Mouse (Mus musculus) adrenal gland, postnatal 0 days (tissue): ENCODE results near the gene Nrbp1. TPM values are rescaled to one million over a fixed set of nuclear protein-coding genes. Genes with fewer than 3 reads are reported as not detected.

Source experiments
- polyA plus RNA-seq: library from polyadenylated mRNA; unstranded; fragments of >200 nt; fragmentation: Nextera tagmentation; extraction: Ambion mirVana; gene quantifications from 2 replicates; pipeline ENCODE4 v1.2.1, GENCODE M21; 2015

The Nrbp1 gene
- 108 and 122 TPM in 2 replicates for polyA plus RNA-seq

GRCm38 (mm10) chr5:31240637-31241521 lies at the start of gene Nrbp1, which contains the start of gene Gm9970:
TSS of gene Nrbp1 (plus strand) at chr5:31240864.
TSS of gene Gm9970 (minus strand) at chr5:31241232.

GRCm38 (mm10) chr5:31192939-31193630 lies 47.6 kb upstream of the Nrbp1 start, which contains the start of the genes Snx17 and Eif2b4:
TSS of gene Snx17 (plus strand) at chr5:31193227.
TSS of gene Eif2b4 (minus strand) at chr5:31193430.

GRCm38 (mm10) chr5:31201742-31202590 lies 38.7 kb upstream of the Nrbp1 start, which contains the start of gene Zfp513:
TSS of gene Zfp513 (minus strand) at chr5:31202303.

GRCm38 (mm10) chr5:31220448-31221303 lies 20.0 kb upstream of the Nrbp1 start, which contains the start of gene Ppm1g:
TSS of gene Ppm1g (minus strand) at chr5:31220687.

GRCm38 (mm10) chr5:31251541-31252101 lies 11.0 kb downstream of the Nrbp1 start, which contains the start of gene Krtcap3:
TSS of gene Krtcap3 (plus strand) at chr5:31251691.

GRCm38 (mm10) chr5:31290521-31291360 lies 50.1 kb downstream of the Nrbp1 start, which contains the start of gene Ift172:
TSS of gene Ift172 (minus strand) at chr5:31291116.

GRCm38 (mm10) chr5:31295606-31296141 lies 55.0 kb downstream of the Nrbp1 start, which contains the start of gene Fndc4:
TSS of gene Fndc4 (minus strand) at chr5:31296080.

GRCm38 (mm10) chr5:31297047-31297757 lies 56.5 kb downstream of the Nrbp1 start, which contains the start of gene Gckr:
TSS of gene Gckr (plus strand) at chr5:31297443.

Other genes starting within 250 kb of the Nrbp1 start
- 349 and 399 TPM in 2 replicates for gene Atraid, start 192.6 kb upstream of the Nrbp1 start, polyA plus RNA-seq
- 5.9 and 7.6 TPM in 2 replicates for gene Slc5a6, start 191.9 kb upstream of the Nrbp1 start, polyA plus RNA-seq
- 3.8 and 4.5 TPM in 2 replicates for gene Cad, start 186.1 kb upstream of the Nrbp1 start, polyA plus RNA-seq
- not detected in 2 replicates for gene Dnajc5g, start 134.6 kb upstream of the Nrbp1 start, polyA plus RNA-seq
- 0.29 and 2.7 TPM in 2 replicates for gene Slc30a3, start 132.6 kb upstream of the Nrbp1 start, polyA plus RNA-seq
- gene Trim54, start 124.2 kb upstream of the Nrbp1 start, polyA plus RNA-seq = 1.3 TPM in 1 of 2 replicates, not detected in the other
- not detected in 2 replicates for gene Ucn, start 102.0 kb upstream of the Nrbp1 start, polyA plus RNA-seq
- gene Mpv17, start 86.6 kb upstream of the Nrbp1 start, polyA plus RNA-seq = 73.8 and 79.7 TPM in 2 replicates
- 0.49 and 1.2 TPM in 2 replicates for gene Gm29609, start 61.0 kb upstream of the Nrbp1 start, polyA plus RNA-seq
- gene Gtf3c2, start 60.7 kb upstream of the Nrbp1 start, polyA plus RNA-seq = 27.2 and 38.0 TPM in 2 replicates
- gene Snx17, start 47.6 kb upstream of the Nrbp1 start, polyA plus RNA-seq = 84.0 and 115 TPM in 2 replicates
- gene Eif2b4, start 47.4 kb upstream of the Nrbp1 start, polyA plus RNA-seq = 43.1 and 45.6 TPM in 2 replicates
- 6.1 and 10.5 TPM in 2 replicates for gene Zfp513, start 38.6 kb upstream of the Nrbp1 start, polyA plus RNA-seq
- 55.4 and 77.7 TPM in 2 replicates for gene Ppm1g, start 20.2 kb upstream of the Nrbp1 start, polyA plus RNA-seq
- gene Gm9970, start 368 bp downstream of the Nrbp1 start, polyA plus RNA-seq = 1.1 and 1.3 TPM in 2 replicates
- 3.6 and 4.5 TPM in 2 replicates for gene Krtcap3, start 10.8 kb downstream of the Nrbp1 start, polyA plus RNA-seq
- 11.5 and 15.1 TPM in 2 replicates for gene Ift172, start 50.3 kb downstream of the Nrbp1 start, polyA plus RNA-seq
- gene Fndc4, start 55.2 kb downstream of the Nrbp1 start, polyA plus RNA-seq = 14.4 and 20.9 TPM in 2 replicates
- gene Gckr, start 56.6 kb downstream of the Nrbp1 start, polyA plus RNA-seq = 1.1 and 1.9 TPM in 2 replicates
- gene Zfp512, start 211.6 kb downstream of the Nrbp1 start, polyA plus RNA-seq = 23.4 and 26.2 TPM in 2 replicates
- not detected in 2 replicates for gene 4930548H24Rik, start 244.9 kb downstream of the Nrbp1 start, polyA plus RNA-seq